Mouse (Mus musculus) limb, embryonic 12.5 days (tissue): Measurements from ENCODE around the gene Aanat. TPM values are rescaled to one million over a fixed set of nuclear protein-coding genes. Genes with fewer than 3 reads are reported as not detected.
A peak's percentile ranks its signal among the peaks of the same experiment; 100 is the strongest.
"Not testable (repeated sequence)": the region's sequence is repeated elsewhere in the genome, so short reads cannot be mapped to it uniquely, and the experiment has no call there.

Experiments
- ATAC-seq: fragments of 200-750 bp; cut with Nextera tagmentation; 2 replicates; pipeline ENCODE4 v1.8.0; 2017; ENCODE audit warnings: low read depth, moderate TSS enrichment; ENCODE audit not compliant: insufficient number of reproducible peaks, insufficient read depth, low FRiP score, low TSS enrichment
- H3K27ac ChIP-seq: fragments of 300-500 bp; sonication (generic); 2 replicates; pipeline ENCODE4 v1.5.1; 2016; ENCODE audit warnings: mild to moderate bottlenecking, moderate library complexity
- H3K27me3 ChIP-seq: fragments of 300-500 bp; sonication (generic); 2 replicates; pipeline ENCODE4 v1.6.1; 2016; ENCODE audit warnings: mild to moderate bottlenecking, moderate library complexity
- H3K36me3 ChIP-seq: fragments of 300-500 bp; sonication (generic); 2 replicates; pipeline ENCODE4 v1.6.1; 2016; ENCODE audit warnings: mild to moderate bottlenecking, moderate library complexity
- H3K4me1 ChIP-seq: fragments of 300-500 bp; sonication (generic); replicated peaks from 2 replicates; pipeline ENCODE4 v1.6.1; 2016
- H3K4me2 ChIP-seq: fragments of 300-500 bp; sonication (generic); 2 replicates; pipeline ENCODE4 v1.6.1; 2016; ENCODE audit warnings: mild to moderate bottlenecking, moderate library complexity
- H3K4me3 ChIP-seq: fragments of 300-500 bp; sonication (generic); replicated peaks from 2 replicates; pipeline ENCODE4 v1.5.1; 2016; ENCODE audit warnings: mild to moderate bottlenecking
- H3K9ac ChIP-seq: fragments of 300-500 bp; sonication (generic); replicated peaks from 2 replicates; pipeline ENCODE4 v1.6.1; 2016; ENCODE audit warnings: mild to moderate bottlenecking, moderate library complexity
- H3K9me3 ChIP-seq: fragments of 300-500 bp; sonication (generic); 2 replicates; pipeline ENCODE4 v1.6.1; 2016; ENCODE audit warnings: mild to moderate bottlenecking, moderate library complexity
- WGBS: fragments of 180-500 bp; shearing (Covaris S2); methylation state at CpG from one replicate; pipeline ENCODE4 v1.1.7; 2016; 5-methylcytosine and 5-hydroxymethylcytosine counted together
- polyA plus RNA-seq: library from polyadenylated mRNA; unstranded; fragments of >200 nt; fragmentation: Nextera tagmentation; extraction: Ambion mirVana; gene quantifications from 2 replicates; pipeline ENCODE4 v1.2.1, GENCODE M21; 2016

Aanat gene
- polyA plus RNA-seq, 1 experiment from 2014 or later: not detected

DNA sequence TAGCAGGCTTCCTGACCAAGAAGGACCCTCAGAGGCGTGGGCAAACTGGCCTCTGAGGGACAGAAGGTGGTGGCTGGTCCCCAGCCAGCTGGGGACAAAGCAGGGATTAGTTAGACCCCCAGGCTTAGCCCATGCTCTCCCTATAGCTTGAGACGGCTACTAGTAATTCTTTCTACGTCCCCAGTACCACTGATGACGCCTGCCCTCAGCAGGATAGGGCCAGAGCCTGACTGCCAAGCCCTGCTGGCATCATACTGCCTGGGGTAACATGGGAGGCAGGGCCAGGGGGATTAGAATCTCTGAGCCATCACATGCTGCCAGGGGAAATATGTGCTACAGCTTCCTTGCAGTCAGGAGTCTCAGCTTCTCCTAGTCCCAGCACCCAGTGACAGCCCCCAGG lies 7.1 kb downstream of the Aanat start:
- Histone ChIP-seq H3K27me3 (peaks cover 3% of the 10 kb centered on the region), H3K27ac (0 out of 2 replicates have a peak overlapping the region, but pooled peaks have one; percentile 59), H3K4me2 (no peak overlapping the region), H3K36me3 (peaks cover 6% of the 10 kb centered on the region), H3K9ac (no peak overlapping the region), H3K4me3 (no peak overlapping the region), H3K9me3 (no peaks in the 10 kb centered on the region), H3K4me1 (peaks cover 14% of the 10 kb centered on the region)
- no peak for ATAC-seq
- WGBS: 83% methylated on average over 4 of the region's 4 CpGs

DNA sequence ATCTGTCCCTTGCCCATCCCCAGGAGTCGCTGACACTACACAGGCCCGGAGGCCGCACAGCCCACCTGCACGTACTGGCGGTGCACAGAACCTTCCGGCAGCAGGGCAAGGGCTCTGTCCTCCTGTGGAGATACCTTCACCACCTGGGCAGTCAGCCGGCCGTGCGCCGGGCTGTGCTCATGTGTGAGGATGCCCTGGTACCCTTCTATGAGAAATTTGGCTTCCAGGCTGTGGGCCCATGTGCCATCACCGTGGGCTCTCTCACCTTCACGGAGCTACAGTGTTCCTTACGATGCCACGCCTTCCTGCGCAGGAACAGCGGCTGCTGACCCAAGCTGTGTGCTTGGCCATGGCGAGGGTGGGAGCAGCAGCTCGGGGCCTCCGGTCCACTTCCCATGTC lies 10.5 kb downstream of the Aanat start:
- ATAC-seq: no peak
- Histone ChIP-seq H3K4me2 (no peak overlapping the region), H3K9ac (no peak overlapping the region), H3K36me3 (peaks cover 34% of the 10 kb centered on the region), H3K9me3 (no peaks in the 10 kb centered on the region), H3K4me1 (peaks cover 8% of the 10 kb centered on the region), H3K27me3 (no peaks in the 10 kb centered on the region), H3K4me3 (no peak overlapping the region), H3K27ac (no peak overlapping the region)
- WGBS: 89% methylated on average over 19 of the region's 19 CpGs

DNA sequence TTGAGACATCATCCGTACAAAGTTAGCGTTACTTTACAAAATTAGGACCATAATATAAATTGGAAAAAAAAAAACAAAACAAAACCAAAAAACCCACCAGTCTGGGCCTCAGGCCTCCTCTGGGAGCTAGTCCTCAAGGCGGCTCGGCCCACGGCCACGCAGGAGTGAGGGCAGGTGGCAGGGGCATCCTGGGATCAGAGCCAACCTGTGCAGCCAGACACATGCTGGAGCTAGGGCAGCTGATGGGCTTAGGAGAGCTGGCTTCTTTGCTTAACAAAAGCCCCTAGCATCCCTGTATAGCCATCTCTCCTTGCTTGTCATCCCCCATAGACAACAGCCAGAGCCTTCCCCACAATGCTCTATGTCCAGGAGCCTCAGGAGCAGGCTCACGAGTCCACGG lies 12.0 kb downstream of the Aanat start:
- Histone ChIP-seq H3K9ac (no peak overlapping the region), H3K9me3 (no peaks in the 10 kb centered on the region), H3K4me2 (no peak overlapping the region), H3K27me3 (no peaks in the 10 kb centered on the region), H3K36me3 (peaks cover 39% of the 10 kb centered on the region), H3K27ac (no peak overlapping the region), H3K4me1 (no peaks in the 10 kb centered on the region), H3K4me3 (no peak overlapping the region)
- WGBS: 91% methylated on average over 8 of the region's 8 CpGs
- no peak for ATAC-seq

DNA sequence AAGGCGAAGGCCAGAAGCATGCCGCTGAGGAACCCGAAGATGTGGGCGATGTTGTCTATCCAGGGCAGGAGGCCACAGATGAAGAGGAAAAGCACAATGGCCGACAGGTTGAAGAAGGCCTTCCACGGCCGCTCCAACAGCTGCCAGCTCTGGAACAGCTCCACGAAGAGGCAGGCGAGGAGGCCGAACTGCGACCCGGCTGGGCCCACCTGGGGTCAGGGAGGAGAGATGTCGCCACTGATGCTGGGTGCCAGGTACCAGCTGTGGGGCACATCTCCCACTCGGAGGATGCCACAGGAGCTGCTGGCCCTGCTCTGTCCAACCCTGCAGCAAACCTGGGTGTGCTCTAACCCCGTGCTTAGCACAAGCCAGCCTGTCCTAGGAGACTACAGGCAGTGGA lies 13.0 kb downstream of the Aanat start:
- no peak overlapping the region for H3K27ac ChIP-seq
- ATAC-seq: no peak
- H3K36me3 ChIP-seq: peaks cover 50% of the 10 kb centered on the region
- no peak overlapping the region for H3K4me2 ChIP-seq
- H3K9ac ChIP-seq: no peak overlapping the region
- WGBS: 91% methylated on average over 15 of the region's 15 CpGs
- no peak overlapping the region for H3K4me3 ChIP-seq
- no peaks in the 10 kb centered on the region for H3K4me1 ChIP-seq
- no peaks in the 10 kb centered on the region for H3K9me3 ChIP-seq
- H3K27me3 ChIP-seq: no peaks in the 10 kb centered on the region

DNA sequence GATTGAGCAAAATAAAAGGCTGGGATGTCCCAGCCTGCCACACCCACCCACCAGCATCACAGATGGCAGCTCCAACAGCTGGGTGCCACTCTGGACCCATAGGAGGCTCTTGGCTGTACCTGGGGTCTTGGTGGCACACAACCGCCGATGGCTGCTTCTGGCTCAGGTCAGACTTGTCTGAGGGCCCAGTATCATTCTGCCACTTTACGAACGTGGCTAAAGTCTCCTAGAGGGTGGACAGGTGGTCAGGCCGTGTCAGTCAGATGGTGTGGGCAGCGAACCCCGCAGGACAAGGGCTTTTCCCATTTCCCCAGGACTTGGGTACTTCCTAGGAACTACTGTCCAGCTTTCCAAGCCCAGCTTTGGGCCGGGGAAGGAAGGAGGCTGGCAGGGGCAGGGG lies 14.9 kb downstream of the Aanat start:
- Histone ChIP-seq H3K4me3 (no peak overlapping the region), H3K4me1 (no peaks in the 10 kb centered on the region), H3K4me2 (no peak overlapping the region), H3K36me3 (peaks cover 60% of the 10 kb centered on the region), H3K27ac (no peak overlapping the region), H3K27me3 (no peaks in the 10 kb centered on the region), H3K9ac (no peak overlapping the region), H3K9me3 (no peaks in the 10 kb centered on the region)
- 89% methylated on average over 8 of the region's 8 CpGs for WGBS
- no peak for ATAC-seq

DNA sequence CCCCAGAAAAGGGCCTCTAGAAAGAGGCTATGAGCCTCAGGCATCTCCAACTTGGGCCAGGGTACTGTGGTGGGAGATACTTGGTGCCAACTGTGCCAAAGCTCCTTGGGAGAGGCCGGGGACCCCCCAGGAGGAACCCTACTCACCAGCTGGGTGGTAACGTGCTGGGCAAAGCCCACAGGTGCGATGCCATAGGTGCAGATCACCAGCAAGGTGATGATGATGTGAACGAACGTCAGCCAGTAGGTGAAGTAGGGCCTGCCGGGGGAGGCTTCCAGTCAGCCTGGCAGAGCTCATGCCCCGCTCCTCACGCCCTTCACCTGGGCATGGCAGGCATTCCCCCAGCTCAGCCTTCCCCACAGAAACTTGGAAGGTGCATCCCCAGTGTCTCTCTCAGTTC lies 15.8 kb downstream of the Aanat start:
- no peak overlapping the region for H3K9ac ChIP-seq
- no peaks in the 10 kb centered on the region for H3K27me3 ChIP-seq
- no peak overlapping the region for H3K27ac ChIP-seq
- H3K4me3 ChIP-seq: no peak overlapping the region
- H3K36me3 ChIP-seq: peaks cover 56% of the 10 kb centered on the region
- no peak overlapping the region for H3K4me2 ChIP-seq
- ATAC-seq: no peak
- H3K4me1 ChIP-seq: peaks cover 8% of the 10 kb centered on the region
- no peaks in the 10 kb centered on the region for H3K9me3 ChIP-seq
- 87% methylated on average over 8 of the region's 8 CpGs for WGBS

DNA sequence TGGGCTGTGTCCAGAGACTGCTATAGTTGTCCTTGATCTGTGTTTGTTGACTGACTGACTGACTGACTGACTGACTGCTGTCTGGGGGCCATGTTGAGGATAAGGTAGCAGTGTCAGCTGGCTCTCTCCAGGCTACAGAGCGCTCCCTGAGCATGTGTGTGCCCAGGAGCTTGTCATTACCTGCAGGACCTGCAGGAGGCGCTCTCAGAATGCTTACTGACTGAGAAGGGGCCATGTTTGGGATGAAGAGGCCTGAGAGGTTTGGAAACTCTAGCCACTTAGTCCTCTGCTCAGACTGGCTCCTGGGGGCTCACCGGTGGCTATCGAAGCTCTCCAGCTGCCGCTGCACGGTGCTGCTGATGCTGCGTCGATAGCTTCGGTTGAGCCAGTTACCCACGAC lies 17.1 kb downstream of the Aanat start:
- no peaks in the 10 kb centered on the region for H3K27me3 ChIP-seq
- H3K4me1 ChIP-seq: peaks cover 14% of the 10 kb centered on the region
- H3K9me3 ChIP-seq: no peaks in the 10 kb centered on the region
- WGBS: 90% methylated on average over 10 of the region's 10 CpGs
- H3K4me3 ChIP-seq: no peak overlapping the region
- ATAC-seq: no peak
- no peak overlapping the region for H3K27ac ChIP-seq
- H3K9ac ChIP-seq: no peak overlapping the region
- H3K4me2 ChIP-seq: no peak overlapping the region
- peaks cover 54% of the 10 kb centered on the region for H3K36me3 ChIP-seq

DNA sequence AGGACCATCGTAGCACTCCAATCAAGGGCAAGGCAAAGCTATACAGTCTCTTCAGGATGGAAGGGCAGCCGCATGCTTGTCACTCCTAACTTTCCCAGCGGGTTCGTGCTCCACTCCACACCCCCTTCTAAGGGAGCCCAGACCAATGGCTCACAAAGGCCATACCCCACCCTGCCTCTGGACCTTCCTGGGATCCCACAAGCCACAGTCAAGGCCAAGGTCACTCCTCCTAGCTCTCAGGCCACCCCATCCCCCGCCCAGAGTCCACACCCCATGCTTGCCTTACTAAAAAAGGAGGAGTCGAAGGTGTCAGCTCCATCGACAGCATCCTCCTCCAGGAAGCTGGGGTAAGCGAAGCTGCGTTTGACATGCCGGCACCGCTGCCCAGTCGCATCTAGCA lies 17.9 kb downstream of the Aanat start:
- peaks cover 47% of the 10 kb centered on the region for H3K36me3 ChIP-seq
- no peak overlapping the region for H3K27ac ChIP-seq
- H3K4me2 ChIP-seq: no peak overlapping the region
- 88% methylated on average over 12 of the region's 12 CpGs for WGBS
- H3K9me3 ChIP-seq: no peaks in the 10 kb centered on the region
- no peak for ATAC-seq
- H3K9ac ChIP-seq: no peak overlapping the region
- H3K4me1 ChIP-seq: peaks cover 14% of the 10 kb centered on the region
- H3K4me3 ChIP-seq: no peak overlapping the region
- no peaks in the 10 kb centered on the region for H3K27me3 ChIP-seq

DNA sequence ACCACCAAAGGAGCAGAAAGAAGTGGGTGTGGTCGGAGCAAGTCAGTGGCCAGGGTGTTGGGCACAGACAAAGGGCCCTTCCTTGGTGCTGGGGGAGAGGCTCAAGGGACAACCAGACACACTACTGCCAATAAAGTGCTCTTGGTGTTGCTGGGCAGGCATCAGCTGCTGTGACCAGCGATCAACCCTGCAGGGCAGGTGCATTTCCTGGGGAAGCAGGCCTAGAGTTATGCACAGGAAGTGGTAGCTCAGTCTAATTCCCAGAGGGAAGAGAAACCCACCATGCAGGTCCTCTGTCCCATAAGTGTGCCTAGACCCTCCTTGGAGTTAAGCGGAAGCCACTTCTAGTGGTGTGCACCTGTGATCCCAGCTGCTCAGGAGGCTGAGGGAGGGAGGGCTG lies 21.5 kb downstream of the Aanat start:
- no peak overlapping the region for H3K4me3 ChIP-seq
- no peak for ATAC-seq
- H3K9me3 ChIP-seq: no peaks in the 10 kb centered on the region
- H3K36me3 ChIP-seq: peaks cover 23% of the 10 kb centered on the region
- H3K4me1 ChIP-seq: peaks cover 14% of the 10 kb centered on the region
- H3K27ac ChIP-seq: no peak overlapping the region
- no peak overlapping the region for H3K9ac ChIP-seq
- H3K4me2 ChIP-seq: no peak overlapping the region
- 83% methylated on average over 3 of the region's 3 CpGs for WGBS
- H3K27me3 ChIP-seq: no peaks in the 10 kb centered on the region

DNA sequence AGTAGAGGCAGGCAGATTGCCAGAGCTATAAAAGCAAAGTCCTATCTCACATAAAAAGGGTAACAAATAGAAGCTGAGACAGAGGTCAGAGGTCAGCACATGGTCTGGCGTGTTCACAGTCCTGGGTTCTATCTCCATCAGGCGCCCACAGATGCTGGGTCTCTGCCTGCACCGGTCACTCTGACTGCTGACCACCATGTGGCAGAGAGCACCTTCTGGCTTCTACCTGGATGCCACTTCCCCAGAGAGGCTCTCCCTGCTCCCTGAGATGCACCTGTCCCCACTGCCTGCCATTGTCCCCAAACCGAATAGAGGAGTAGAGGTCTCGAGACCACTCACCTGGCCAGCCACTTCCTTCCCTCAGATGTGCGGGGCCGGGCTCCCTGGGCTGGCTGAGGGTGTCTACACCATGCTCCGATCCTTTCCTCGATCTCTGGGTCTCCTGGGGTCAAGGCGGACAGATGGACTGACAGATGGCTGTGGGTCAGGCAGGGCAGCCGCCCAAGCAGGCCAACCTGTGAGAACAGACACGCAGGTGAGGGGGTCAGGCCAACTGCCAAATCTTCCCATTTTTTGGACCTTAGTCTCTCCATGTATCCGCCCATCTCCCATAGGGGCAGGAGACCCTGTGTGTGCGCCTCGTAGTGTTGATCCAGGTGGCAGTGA lies 23.9 kb downstream of the Aanat start:
- no peak for ATAC-seq
- Histone ChIP-seq H3K9me3 (no peaks in the 10 kb centered on the region), H3K4me3 (no peak overlapping the region), H3K4me2 (no peak overlapping the region), H3K4me1 (peaks cover 14% of the 10 kb centered on the region), H3K9ac (no peak overlapping the region), H3K36me3 (0 out of 2 replicates have a peak, but pooled peaks cover 4% of the 10 kb centered on the region), H3K27ac (no peak overlapping the region), H3K27me3 (no peaks in the 10 kb centered on the region)
- WGBS: 73% methylated on average over 15 of the region's 15 CpGs

DNA sequence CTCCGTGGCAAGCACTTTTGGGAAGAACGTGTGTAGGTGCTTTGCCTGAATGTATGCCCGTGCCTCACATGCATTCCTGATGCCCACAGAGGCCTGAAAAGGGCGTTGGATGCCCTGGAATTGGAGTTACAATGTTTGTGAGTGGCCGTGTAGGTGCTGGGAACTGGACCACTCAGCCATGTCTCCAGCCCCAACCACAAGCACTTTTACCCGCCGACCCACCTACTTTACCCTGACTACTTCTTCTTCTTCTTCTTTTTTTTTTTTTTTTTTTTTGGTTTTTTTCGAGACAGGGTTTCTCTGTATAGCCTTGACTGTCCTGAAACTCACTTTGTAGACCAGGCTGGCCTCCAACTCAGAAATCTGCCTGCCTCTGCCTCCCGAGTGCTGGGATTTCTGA lies 24.9 kb downstream of the Aanat start:
- H3K9ac ChIP-seq, H3K9me3 ChIP-seq, ATAC-seq, H3K27ac ChIP-seq, H3K36me3 ChIP-seq, H3K27me3 ChIP-seq, H3K4me2 ChIP-seq, H3K4me3 ChIP-seq: not testable (repeated sequence)
- H3K4me1 ChIP-seq: peaks cover 20% of the 10 kb centered on the region
- 92% methylated on average over 8 of the region's 9 CpGs for WGBS

DNA sequence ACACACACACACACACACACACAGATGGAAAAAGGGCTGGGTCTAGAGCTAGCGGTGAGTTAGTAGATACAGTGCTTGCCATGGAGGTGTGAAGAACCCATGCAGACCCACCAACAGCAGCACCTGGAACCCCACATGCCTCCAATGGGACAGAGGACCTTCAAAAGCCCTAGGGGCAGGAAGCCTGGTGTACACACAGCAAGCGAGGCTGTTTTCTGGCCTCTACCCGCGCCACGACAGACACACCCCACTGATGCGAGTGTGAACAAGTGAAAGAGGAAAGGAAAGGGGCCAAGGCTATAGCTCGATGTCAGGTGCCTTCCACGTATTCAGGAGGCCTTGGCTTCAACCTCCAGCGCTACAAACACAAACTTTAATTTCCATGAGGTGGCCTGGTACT lies 25.7 kb downstream of the Aanat start:
- WGBS: 92% methylated on average over 9 of the region's 9 CpGs
- Histone ChIP-seq H3K4me1 (peaks cover 20% of the 10 kb centered on the region), H3K27me3 (no peaks in the 10 kb centered on the region), H3K9me3 (no peaks in the 10 kb centered on the region), H3K36me3 (no peaks in the 10 kb centered on the region), H3K4me2 (no peak overlapping the region), H3K27ac (no peak overlapping the region), H3K4me3 (no peak overlapping the region), H3K9ac (no peak overlapping the region)
- no peak for ATAC-seq
